10 mouse cellular contexts compared by ENCODE assay signal in the genomic region with DNA sequence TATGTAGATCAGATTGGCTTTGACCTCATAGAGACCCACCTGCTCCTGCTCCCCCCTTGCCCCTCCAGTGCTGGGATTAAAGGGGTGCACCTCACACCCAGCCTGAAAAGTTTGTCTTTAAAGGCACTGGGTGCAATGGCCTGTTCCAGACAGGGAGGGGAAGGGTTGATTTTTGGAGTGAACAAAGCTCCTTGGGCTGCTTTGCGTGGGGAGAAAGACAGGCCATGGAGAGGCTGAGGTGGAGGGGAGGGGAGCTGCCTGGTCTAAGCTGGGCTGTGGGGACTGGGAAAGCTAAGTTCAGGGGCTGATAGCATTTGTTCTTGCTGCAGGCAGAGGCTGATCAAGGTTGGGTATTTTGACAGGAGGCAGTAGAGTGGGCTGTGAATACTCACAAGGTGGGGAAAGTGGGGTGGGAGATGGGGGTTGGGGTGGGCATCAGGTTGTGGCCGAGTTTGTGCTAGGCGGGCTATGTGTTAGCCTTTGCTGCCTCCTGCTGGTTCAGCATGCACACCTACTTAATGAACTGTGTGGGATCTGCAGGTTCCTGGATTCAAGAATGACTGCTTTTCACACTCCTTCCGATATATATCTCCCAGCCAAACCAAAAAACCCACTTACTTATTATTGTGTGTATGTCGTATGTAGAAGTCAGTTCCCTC. TPM values are rescaled to one million over a fixed set of nuclear protein-coding genes. Genes with fewer than 3 reads are reported as not detected.
DNase-seq lines count a peak whose midpoint lies in the region; ATAC-seq and TF ChIP-seq lines count a peak whose summit lies in the region.
"Had no signal": no experiment of that assay in that cellular context is flagged by ENCODE, and none has a peak within 500 bp of the region (broad histone marks: within the 10 kb centered on the region; RNA-seq: fewer than 3 reads in every experiment).

No protein-coding gene starts in this region.

- peak; percentile 77 for TF ChIP-seq CTCF in embryonic fibroblast, embryonic 13.5 days (IDR thresholded peaks at IDR 0.05; ENCODE audit: borderline replicate concordance, insufficient read depth, low read length)

- no peak overlapping the region for H3K4me3 ChIP-seq in hindbrain, embryonic 10.5 days
- no peak overlapping the region for H3K4me3 ChIP-seq in hindbrain, embryonic 14.5 days (replicated peaks; ENCODE audit: low read length)
- H3K4me3 ChIP-seq in ES-E14 (ENCODE audit: insufficient read depth in 1 of 2, low read depth in 1 of 2, low read length in 2 of 2, poor library complexity in 1 of 2, severe bottlenecking in 1 of 2), result no peak overlapping the region
- no peak overlapping the region for H3K4me3 ChIP-seq in embryonic fibroblast, embryonic 13.5 days (ENCODE audit: insufficient read depth, low read length)
- no peak overlapping the region for H3K4me3 ChIP-seq in macrophage (ENCODE audit: inconsistent target)
- H3K4me3 ChIP-seq: limb, embryonic 12.5 days had no signal

- 0 out of 2 replicates have a peak, but pooled peaks cover 5% of the 10 kb centered on the region for H3K9me3 ChIP-seq in hindbrain, embryonic 10.5 days
- H3K9me3 ChIP-seq in hindbrain, embryonic 14.5 days (ENCODE audit: control insufficient read depth, low read length), result no peaks in the 10 kb centered on the region
- no peaks in the 10 kb centered on the region for H3K9me3 ChIP-seq in ES-E14 (ENCODE audit: control insufficient read depth, insufficient read depth, low read depth, low read length)
- H3K9me3 ChIP-seq: limb, embryonic 12.5 days had no signal

- peak; percentile 16 for DNase-seq in hindbrain, embryonic 10.5 days (ENCODE audit: low spot score)
- DNase-seq in hindbrain, embryonic 14.5 days (ENCODE audit: low spot score), result no peak
- DNase-seq in ES-E14 (ENCODE audit: low read depth, low spot score), result no peak
- no peak for DNase-seq in layer of hippocampus, adult 8-10 months (ENCODE audit: low spot score in 2 of 2)
- no peak for DNase-seq in layer of hippocampus, adult 11-12 months (ENCODE audit: low spot score)
- DNase-seq in layer of hippocampus, adult 9-11 months, result no peak

- no peaks in the 10 kb centered on the region for H3K79me2 ChIP-seq in macrophage (ENCODE audit: inconsistent target)

- H3K9ac ChIP-seq in hindbrain, embryonic 14.5 days, result no peak overlapping the region
- H3K9ac ChIP-seq in ES-E14 (ENCODE audit: insufficient read depth, low read depth, low read length, poor library complexity, severe bottlenecking), result no peak overlapping the region
- H3K9ac ChIP-seq: limb, embryonic 12.5 days had no signal

- no peak overlapping the region for H3K27ac ChIP-seq in hindbrain, embryonic 10.5 days
- H3K27ac ChIP-seq in hindbrain, embryonic 14.5 days, result no peak overlapping the region
- H3K27ac ChIP-seq in ES-E14 (ENCODE audit: insufficient read depth, low read depth, low read length, poor library complexity, severe bottlenecking) (no peak overlapping the region), macrophage (peak overlapping the region; percentile 91)
- no peak overlapping the region for H3K27ac ChIP-seq in embryonic fibroblast, embryonic 13.5 days (ENCODE audit: insufficient read depth, low read length)
- H3K27ac ChIP-seq: limb, embryonic 12.5 days had no signal

- TF ChIP-seq POLR2A in embryonic fibroblast, embryonic 13.5 days (IDR thresholded peaks at IDR 0.05; ENCODE audit: low read depth, low read length), result no peak

- in situ Hi-C loops in ES-E14 (cut with MboI; ENCODE audit: low sequenced_read_pairs in 2 of 2, unreplicated experiment in 2 of 2), result loop anchor here (5.0 to 10.0 kb wide), 4 partner anchors 67 to 125 kb away; a partner anchor contains a TSS

- no peaks in the 10 kb centered on the region for H3K27me3 ChIP-seq in hindbrain, embryonic 10.5 days (ENCODE audit: insufficient read depth, poor library complexity, severe bottlenecking)
- no peaks in the 10 kb centered on the region for H3K27me3 ChIP-seq in hindbrain, embryonic 14.5 days (ENCODE audit: control insufficient read depth, insufficient read depth, low read length)
- H3K27me3 ChIP-seq: limb, embryonic 12.5 days had no signal

- H3K4me2 ChIP-seq in hindbrain, embryonic 14.5 days (replicated peaks), result no peak overlapping the region
- H3K4me2 ChIP-seq: limb, embryonic 12.5 days had no signal

- H3K4me1 ChIP-seq in hindbrain, embryonic 10.5 days (replicated peaks), result no peaks in the 10 kb centered on the region
- H3K4me1 ChIP-seq in hindbrain, embryonic 14.5 days (replicated peaks; ENCODE audit: control insufficient read depth, insufficient read depth, low read length), result no peaks in the 10 kb centered on the region
- peaks cover 0 to 13% of the 10 kb centered on the region in 2 experiments; a peak in 2 of 4 replicates for H3K4me1 ChIP-seq in ES-E14 (ENCODE audit: control insufficient read depth in 2 of 2, insufficient read depth in 2 of 2, low read length in 2 of 2, poor library complexity in 1 of 2)
- 0 out of 2 replicates have a peak, but pooled peaks cover 3% of the 10 kb centered on the region for H3K4me1 ChIP-seq in embryonic fibroblast, embryonic 13.5 days (ENCODE audit: control insufficient read depth, insufficient read depth, low read length)
- H3K4me1 ChIP-seq: limb, embryonic 12.5 days had no signal

- ATAC-seq in hindbrain, embryonic 14.5 days (ENCODE audit: low FRiP score), result no peak

- no peaks in the 10 kb centered on the region for H3K36me3 ChIP-seq in hindbrain, embryonic 10.5 days
- no peaks in the 10 kb centered on the region for H3K36me3 ChIP-seq in hindbrain, embryonic 14.5 days (replicated peaks; ENCODE audit: control insufficient read depth, insufficient read depth)
- H3K36me3 ChIP-seq in ES-E14 (ENCODE audit: control insufficient read depth, insufficient read depth, low read length, poor library complexity, severe bottlenecking) (no peaks in the 10 kb centered on the region), macrophage (ENCODE audit: inconsistent target) (no peaks in the 10 kb centered on the region)
- H3K36me3 ChIP-seq: limb, embryonic 12.5 days had no signal

- WGBS in hindbrain, embryonic 10.5 days, result 42% methylated on average over 5 of the region's 5 CpGs
- WGBS in hindbrain, embryonic 14.5 days, result 45% methylated on average over 5 of the region's 5 CpGs
- WGBS in macrophage (ENCODE audit: missing documents), result 24% methylated on average over 3 of the region's 5 CpGs

RNA-seq across cellular contexts. Expression of a gene that starts 11.0 kb away (rescaled TPM):
- polyA plus RNA-seq in hindbrain, embryonic 10.5 days (2016; fragmentation: Nextera tagmentation; extraction: Ambion mirVana), result not detected in 2 replicates
- 0.17 and 0.20 TPM in 2 replicates for polyA plus RNA-seq in hindbrain, embryonic 14.5 days (2014; fragmentation: Nextera tagmentation; extraction: Ambion mirVana)
- 0.71 and 1.4 TPM in 2 replicates for total RNA-seq in ES-E14 (2012; rRNA removed)
- not detected in 2 replicates for polyA plus RNA-seq in embryonic fibroblast, embryonic 13.5 days (2011; ENCODE audit: insufficient read length, low read depth, missing spikeins)
- total RNA-seq in macrophage (2018; cell fraction: chromatin; rRNA removed), result 10 to 100 TPM in 1 of 26 experiments, 1 to 10 TPM in 25; 2.7 to 11.9 (median 5.6) TPM
- 1 to 10 TPM in 1 of 26 experiments, under 1 TPM in 25; 0.20 to 1.1 (median 0.32) TPM for total RNA-seq in macrophage (2018; cell fraction: cytosol; rRNA removed)
- 1 to 10 TPM; 1.7 to 7.0 (median 3.7) TPM for total RNA-seq in macrophage (2018; cell fraction: nucleus; rRNA removed)
- polyA plus RNA-seq in macrophage (2018), result 0.18 to 0.82 TPM (median 0.22 TPM) in 3 replicates
- not detected for total RNA-seq in layer of hippocampus, adult 8-10 months (2022)
- polyA plus RNA-seq: limb, embryonic 12.5 days; stomach, embryonic 14.5 days had no signal

RNA-seq across cellular contexts. Expression of a gene that starts 15.7 kb away (rescaled TPM):
- polyA plus RNA-seq in hindbrain, embryonic 10.5 days (2016; fragmentation: Nextera tagmentation; extraction: Ambion mirVana), result not detected in 2 replicates
- polyA plus RNA-seq in hindbrain, embryonic 14.5 days (2014; fragmentation: Nextera tagmentation; extraction: Ambion mirVana), result not detected in 2 replicates
- 0.85 and 0.94 TPM in 2 replicates for total RNA-seq in ES-E14 (2012; rRNA removed)
- polyA plus RNA-seq in embryonic fibroblast, embryonic 13.5 days (2011; ENCODE audit: insufficient read length, low read depth, missing spikeins), result not detected in 2 replicates
- under 1 TPM in 10 of 26 experiments, not detected in 16; 0.18 to 0.30 (median 0.22) TPM for total RNA-seq in macrophage (2018; cell fraction: chromatin; rRNA removed)
- under 1 TPM in 25 of 26 experiments, not detected in 1; 0.05 to 0.69 (median 0.23) TPM for total RNA-seq in macrophage (2018; cell fraction: cytosol; rRNA removed)
- under 1 TPM in 16 of 26 experiments, not detected in 10; 0.17 to 0.87 (median 0.36) TPM for total RNA-seq in macrophage (2018; cell fraction: nucleus; rRNA removed)
- 0.23 TPM in 2 of 3 replicates, not detected in the other for polyA plus RNA-seq in macrophage (2018)
- total RNA-seq in layer of hippocampus, adult 8-10 months (2022), result not detected
- polyA plus RNA-seq: limb, embryonic 12.5 days had no signal

RNA-seq across cellular contexts. Expression of a gene that starts 20.3 kb away (rescaled TPM):
- 0.20 TPM in 1 of 2 replicates, not detected in the other for polyA plus RNA-seq in hindbrain, embryonic 10.5 days (2016; fragmentation: Nextera tagmentation; extraction: Ambion mirVana)
- 13.0 and 13.9 TPM in 2 replicates for polyA plus RNA-seq in hindbrain, embryonic 14.5 days (2014; fragmentation: Nextera tagmentation; extraction: Ambion mirVana)
- 0.36 and 1.1 TPM in 2 replicates for total RNA-seq in ES-E14 (2012; rRNA removed)
- polyA plus RNA-seq in embryonic fibroblast, embryonic 13.5 days (2011; ENCODE audit: insufficient read length, low read depth, missing spikeins), result not detected in 2 replicates
- total RNA-seq in macrophage (2018; cell fraction: chromatin; rRNA removed), result 1 to 10 TPM in 1 of 26 experiments, under 1 TPM in 3, not detected in 22; 0.53 to 1.4 (median 0.89) TPM
- total RNA-seq in macrophage (2018; cell fraction: cytosol; rRNA removed), result under 1 TPM in 2 of 26 experiments, not detected in 24; 0.11 to 0.14 TPM
- under 1 TPM in 5 of 26 experiments, not detected in 21; 0.54 to 0.77 (median 0.65) TPM for total RNA-seq in macrophage (2018; cell fraction: nucleus; rRNA removed)
- not detected in 3 replicates for polyA plus RNA-seq in macrophage (2018)
- 1 to 10 TPM; 1.5 to 2.6 (median 2.2) TPM for total RNA-seq in layer of hippocampus, adult 8-10 months (2022)
- polyA plus RNA-seq: stomach, embryonic 14.5 days had no signal

RNA-seq across cellular contexts. Expression of a gene that starts 48.9 kb away (rescaled TPM):
- polyA plus RNA-seq in hindbrain, embryonic 10.5 days (2016; fragmentation: Nextera tagmentation; extraction: Ambion mirVana), result 4.4 and 5.4 TPM in 2 replicates
- 6.4 and 6.6 TPM in 2 replicates for polyA plus RNA-seq in hindbrain, embryonic 14.5 days (2014; fragmentation: Nextera tagmentation; extraction: Ambion mirVana)
- 38.6 and 49.9 TPM in 2 replicates for total RNA-seq in ES-E14 (2012; rRNA removed)
- polyA plus RNA-seq in embryonic fibroblast, embryonic 13.5 days (2011; ENCODE audit: insufficient read length, low read depth, missing spikeins), result 54.1 and 65.0 TPM in 2 replicates
- total RNA-seq in macrophage (2018; cell fraction: chromatin; rRNA removed), result 100 to 1,000 TPM in 15 of 26 experiments, 10 to 100 TPM in 11; 70.6 to 801 (median 163) TPM
- 100 to 1,000 TPM in 4 of 26 experiments, 10 to 100 TPM in 22; 15.3 to 148 (median 25.5) TPM for total RNA-seq in macrophage (2018; cell fraction: cytosol; rRNA removed)
- total RNA-seq in macrophage (2018; cell fraction: nucleus; rRNA removed), result 100 to 1,000 TPM in 17 of 26 experiments, 10 to 100 TPM in 9; 61.1 to 619 (median 117) TPM
- 13.0 to 22.9 TPM (median 22.5 TPM) in 3 replicates for polyA plus RNA-seq in macrophage (2018)
- 10 to 100 TPM; 12.5 to 16.1 (median 13.8) TPM for total RNA-seq in layer of hippocampus, adult 8-10 months (2022)

RNA-seq across cellular contexts. Expression of a gene that starts 49.5 kb away (rescaled TPM):
- 0.60 and 0.78 TPM in 2 replicates for polyA plus RNA-seq in hindbrain, embryonic 10.5 days (2016; fragmentation: Nextera tagmentation; extraction: Ambion mirVana)
- polyA plus RNA-seq in hindbrain, embryonic 14.5 days (2014; fragmentation: Nextera tagmentation; extraction: Ambion mirVana), result 0.58 and 0.97 TPM in 2 replicates
- 14.3 and 28.8 TPM in 2 replicates for total RNA-seq in ES-E14 (2012; rRNA removed)
- 24.1 and 37.9 TPM in 2 replicates for polyA plus RNA-seq in embryonic fibroblast, embryonic 13.5 days (2011; ENCODE audit: insufficient read length, low read depth, missing spikeins)
- 100 to 1,000 TPM in 19 of 26 experiments, 10 to 100 TPM in 7; 42.2 to 379 (median 140) TPM for total RNA-seq in macrophage (2018; cell fraction: chromatin; rRNA removed)
- total RNA-seq in macrophage (2018; cell fraction: cytosol; rRNA removed), result 100 to 1,000 TPM in 3 of 26 experiments, 10 to 100 TPM in 23; 34.3 to 219 (median 64.3) TPM
- 100 to 1,000 TPM in 12 of 26 experiments, 10 to 100 TPM in 14; 38.6 to 381 (median 86.0) TPM for total RNA-seq in macrophage (2018; cell fraction: nucleus; rRNA removed)
- polyA plus RNA-seq in macrophage (2018), result 11.2 to 30.9 TPM (median 23.0 TPM) in 3 replicates
- total RNA-seq in layer of hippocampus, adult 8-10 months (2022), result 10 to 100 TPM in 1 of 4 experiments, 1 to 10 TPM in 1, under 1 TPM in 2; 0.75 to 11.9 (median 2.3) TPM

Comparison
In these comparisons a context has a peak if more than half of its experiments do, and no peak if none do; other contexts are left out.
1. RNA of a gene that starts 20.3 kb away (polyA plus RNA-seq): 13.0 to 13.9 TPM in hindbrain, embryonic 14.5 days; 0.20 TPM in hindbrain, embryonic 10.5 days, not detected in embryonic fibroblast, embryonic 13.5 days and not detected in macrophage; every median in the first group is over 10 times any median in the second.